Mouse (Mus musculus) right cerebral cortex, postnatal 4 days (tissue): ENCODE results near the gene Abcc9.
A peak's percentile ranks its signal among the peaks of the same experiment; 100 is the strongest.

Source experiments
- DNase-seq: peaks from one replicate; pipeline ENCODE4 v3.0.0-alpha.2; 2022

Abcc9 gene

GRCm38 (mm10) chr6:142701652-142702637 lies at the start of gene Abcc9:
TSS of gene Abcc9 (minus strand) at chr6:142702315.
- DNase-seq: peak; percentile 7

GRCm38 (mm10) chr6:142751365-142751764 lies 49.2 kb upstream of the Abcc9 start:
- DNase-seq: no peak

DNA sequence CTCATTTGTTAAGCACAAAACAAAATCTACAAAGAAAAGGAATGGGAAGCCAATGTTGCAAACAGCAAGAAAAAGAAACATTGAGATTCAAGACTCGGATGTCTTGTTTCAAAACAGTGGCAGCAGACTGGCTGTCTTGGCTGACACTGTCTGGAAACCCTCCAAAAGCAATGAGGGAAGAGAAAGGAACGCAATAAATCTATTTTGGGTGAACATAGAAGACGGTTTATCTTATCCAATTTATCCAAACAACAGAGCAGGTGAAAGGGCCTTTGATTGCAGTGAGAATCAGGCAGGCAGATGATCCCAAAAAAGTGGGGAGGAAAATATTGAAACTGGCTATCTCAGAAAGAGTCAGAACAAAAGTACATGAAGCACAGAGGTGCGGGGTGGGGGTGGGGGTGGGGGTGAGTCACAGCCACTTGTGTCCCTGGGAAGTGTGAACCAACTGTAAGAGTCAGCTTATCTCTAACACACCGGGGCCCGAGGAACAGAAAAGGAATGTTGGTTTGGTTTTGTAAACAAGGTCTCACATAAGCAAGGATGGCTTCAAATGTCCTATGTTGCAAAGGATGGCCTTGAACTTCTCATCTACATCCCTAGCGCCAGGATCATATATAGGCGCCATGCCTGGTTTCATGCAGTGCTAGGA lies 46.1 kb upstream of the Abcc9 start:
- no peak for DNase-seq

DNA sequence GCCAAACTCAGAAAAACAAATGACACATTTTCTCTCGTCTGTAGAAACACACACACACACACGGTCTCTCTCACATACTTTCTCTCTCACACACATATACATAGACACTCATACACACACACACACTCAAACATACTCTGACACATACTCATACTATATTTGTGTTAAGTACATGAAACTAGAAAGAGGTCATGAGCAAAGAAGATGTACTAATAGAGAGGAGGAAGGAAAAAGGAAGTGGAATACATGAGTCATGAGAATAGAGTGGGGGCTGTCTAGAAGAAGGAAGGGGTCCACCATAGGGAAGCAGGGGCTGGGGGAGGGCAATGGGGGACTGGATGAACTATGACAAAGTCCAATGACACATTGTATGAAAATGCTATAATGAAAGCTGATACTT lies 45.0 kb upstream of the Abcc9 start:
- DNase-seq: no peak

GRCm38 (mm10) chr6:142746765-142747164 lies 44.6 kb upstream of the Abcc9 start:
- DNase-seq: no peak

DNA sequence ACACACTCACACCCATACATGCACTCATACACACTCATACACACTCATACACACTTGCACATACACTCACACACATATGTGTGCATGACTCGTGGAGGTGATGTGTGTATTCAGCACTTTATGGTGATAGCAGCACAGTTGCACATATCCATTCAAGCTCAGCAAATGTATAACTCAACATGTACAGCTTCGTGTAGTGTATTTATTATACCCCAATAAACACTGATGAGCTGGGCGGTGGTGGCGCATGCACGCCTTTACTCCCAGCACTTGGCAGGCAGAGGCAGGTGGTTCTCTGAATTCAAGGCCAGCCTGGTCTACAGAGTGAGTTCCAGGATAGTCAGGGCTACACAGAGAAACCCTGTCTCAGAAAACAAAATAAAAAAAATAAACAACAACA lies 43.4 kb upstream of the Abcc9 start:
- DNase-seq: no peak

DNA sequence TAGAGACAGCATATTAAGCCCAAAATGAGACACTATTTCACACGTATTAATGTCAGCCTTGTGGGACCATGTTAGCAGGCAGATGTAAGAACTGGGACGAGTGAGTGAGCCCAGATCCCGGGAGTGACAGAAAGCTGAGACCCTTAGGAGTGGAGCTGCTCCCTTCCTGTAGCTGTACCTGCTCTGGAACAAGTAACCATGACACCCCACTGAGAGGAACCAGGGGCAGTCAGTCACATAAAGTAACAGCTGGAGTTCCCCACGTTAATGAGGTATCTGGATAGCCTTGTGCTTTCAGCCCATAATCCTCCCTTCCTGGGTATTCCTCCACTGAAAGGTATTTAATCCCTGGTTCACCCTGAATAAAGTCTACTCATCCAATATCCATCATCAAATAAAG lies 41.1 kb upstream of the Abcc9 start:
- no peak for DNase-seq

- DNase-seq: no peak
These were observed 39.6 kb upstream of the Abcc9 start for GRCm38 (mm10) chr6:142741763-142742162.

DNA sequence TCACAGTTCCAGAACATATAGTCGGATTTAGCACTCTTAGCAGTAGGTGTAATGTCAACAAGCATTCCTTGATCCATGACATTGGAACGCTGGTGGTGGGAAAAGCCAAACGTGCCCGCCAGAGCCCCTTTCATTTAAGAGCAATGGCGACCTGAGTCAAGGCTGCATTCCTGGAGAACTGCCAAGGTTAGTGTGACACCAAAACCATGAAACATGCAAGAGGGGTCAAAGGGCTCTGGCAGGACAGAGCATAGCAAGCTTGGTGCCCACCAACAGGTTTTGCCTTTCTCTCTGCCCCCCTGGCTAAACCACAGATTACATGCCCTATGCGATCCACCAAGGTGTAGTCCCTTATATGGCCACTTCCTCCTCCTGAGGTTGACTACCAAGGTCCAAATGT lies 36.5 kb upstream of the Abcc9 start:
- no peak for DNase-seq

DNA sequence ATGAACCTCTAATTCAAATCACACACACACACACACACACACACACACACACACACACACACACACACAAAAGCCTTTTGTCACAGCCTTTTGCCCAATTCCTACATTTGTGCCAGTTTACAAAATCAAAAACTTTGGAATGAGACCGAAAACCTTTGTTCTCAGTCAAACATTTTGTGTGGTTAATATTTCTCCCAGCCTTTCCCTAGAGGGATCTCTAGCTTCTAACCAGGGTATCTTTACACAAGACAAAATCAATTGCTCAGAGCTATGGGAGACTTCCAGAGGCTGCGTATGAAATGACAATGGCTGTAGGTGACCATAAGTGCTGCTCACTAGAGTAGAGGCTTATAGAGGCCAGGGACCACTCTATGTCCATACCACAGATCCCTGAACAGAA lies 36.1 kb upstream of the Abcc9 start:
- DNase-seq: no peak

GRCm38 (mm10) chr6:142735302-142736005 lies 33.3 kb upstream of the Abcc9 start:
- DNase-seq: no peak

DNA sequence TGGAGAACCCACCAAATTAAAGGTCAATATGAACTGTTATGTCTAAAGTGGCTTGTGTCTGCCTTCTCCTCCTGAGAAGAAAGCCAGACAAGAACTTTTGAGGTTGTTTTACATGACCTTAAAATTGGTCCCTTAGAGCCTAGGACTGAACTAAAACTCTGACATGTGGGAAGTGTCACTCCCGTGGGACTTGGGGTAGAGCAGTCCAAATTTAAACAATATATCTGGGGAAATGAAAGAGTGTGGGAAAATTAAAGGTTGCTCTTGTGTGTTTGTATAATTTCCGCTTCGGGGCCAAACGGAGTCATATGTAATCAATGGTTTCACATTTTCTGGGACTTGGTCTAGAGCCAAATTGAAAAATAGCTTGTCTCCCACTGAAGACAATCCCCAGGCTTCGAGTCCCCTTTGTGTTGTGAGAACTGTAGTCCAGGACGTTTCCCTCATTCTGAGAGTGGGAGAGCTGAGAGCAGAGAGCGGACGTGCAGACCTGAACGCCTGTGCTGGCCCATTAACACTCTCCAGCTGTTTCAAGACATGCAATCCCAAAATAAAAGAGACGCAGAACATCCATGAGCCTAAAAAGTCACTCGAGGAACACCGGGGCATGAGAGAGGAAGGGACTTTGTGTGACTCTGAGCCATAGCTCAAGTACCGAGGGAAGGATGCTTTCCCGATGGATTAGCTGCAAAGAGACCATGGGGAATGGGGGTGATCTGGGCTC lies 30.6 kb upstream of the Abcc9 start:
- no peak for DNase-seq

DNA sequence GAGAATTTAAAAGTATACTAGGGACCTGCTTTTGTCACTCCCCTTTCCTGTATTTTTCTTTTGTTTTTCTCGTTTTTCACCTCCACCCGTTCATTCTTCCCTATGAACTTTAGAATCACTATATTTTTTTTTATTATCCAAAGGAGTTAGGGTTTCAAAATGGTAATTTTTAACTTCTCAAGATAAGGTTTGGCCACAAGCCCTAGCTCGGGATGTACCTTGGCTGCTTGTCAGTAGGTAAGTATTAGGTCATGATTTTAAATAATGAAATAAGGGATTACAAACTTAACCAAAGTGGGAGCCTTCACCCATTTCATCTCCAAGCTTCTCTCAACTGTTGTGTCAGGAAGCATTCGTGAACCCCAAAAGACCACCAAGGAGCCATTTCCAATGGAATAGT lies 23.9 kb upstream of the Abcc9 start:
- no peak for DNase-seq

- DNase-seq: no peak
These were observed 19.6 kb upstream of the Abcc9 start for GRCm38 (mm10) chr6:142721731-142722130.

DNA sequence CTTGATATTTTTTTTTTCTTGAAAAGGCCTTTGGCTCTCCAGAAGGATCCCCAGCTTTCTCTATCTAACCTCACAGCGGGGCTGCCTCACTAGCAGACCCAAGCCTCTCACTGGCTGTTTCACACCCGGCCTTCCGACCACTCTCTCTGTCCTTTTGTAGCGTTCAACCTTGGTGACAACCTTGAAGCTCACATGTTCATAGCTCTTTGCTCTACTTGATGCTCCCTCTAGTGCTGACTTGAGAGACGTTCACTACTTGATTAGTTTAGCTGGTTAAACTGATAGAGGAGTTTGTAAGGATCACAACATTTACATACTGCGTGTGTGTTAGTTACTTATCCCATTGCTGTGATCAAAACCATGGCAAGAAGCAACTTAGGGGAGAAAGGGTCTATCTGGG lies 18.5 kb upstream of the Abcc9 start:
- DNase-seq: no peak

- no peak for DNase-seq
These were observed 16.1 kb upstream of the Abcc9 start for GRCm38 (mm10) chr6:142718167-142718566.

- no peak for DNase-seq
These were observed 15.1 kb upstream of the Abcc9 start for GRCm38 (mm10) chr6:142717186-142717585.

- no peak for DNase-seq
These were observed 12.9 kb upstream of the Abcc9 start for GRCm38 (mm10) chr6:142715026-142715425.

DNA sequence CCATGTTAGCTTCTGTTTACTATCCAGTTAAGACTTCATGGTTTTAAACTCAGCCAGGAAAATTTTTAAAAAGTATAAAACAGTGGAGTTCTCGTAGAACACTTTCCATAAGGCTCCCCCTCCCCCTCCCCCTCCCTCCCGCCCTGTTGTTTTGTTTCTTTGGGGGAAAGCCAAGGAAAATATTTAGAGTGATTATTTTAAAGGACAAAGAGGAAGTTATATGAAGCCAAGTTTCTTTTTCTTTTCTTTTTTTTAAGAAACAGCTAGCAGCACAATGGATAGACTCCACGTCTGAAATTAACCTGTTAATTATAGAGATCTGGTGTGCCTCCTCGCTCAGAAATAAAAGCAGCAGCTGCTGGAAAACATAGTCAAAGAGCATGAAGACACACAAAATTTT lies 9.0 kb upstream of the Abcc9 start:
- DNase-seq: no peak

DNA sequence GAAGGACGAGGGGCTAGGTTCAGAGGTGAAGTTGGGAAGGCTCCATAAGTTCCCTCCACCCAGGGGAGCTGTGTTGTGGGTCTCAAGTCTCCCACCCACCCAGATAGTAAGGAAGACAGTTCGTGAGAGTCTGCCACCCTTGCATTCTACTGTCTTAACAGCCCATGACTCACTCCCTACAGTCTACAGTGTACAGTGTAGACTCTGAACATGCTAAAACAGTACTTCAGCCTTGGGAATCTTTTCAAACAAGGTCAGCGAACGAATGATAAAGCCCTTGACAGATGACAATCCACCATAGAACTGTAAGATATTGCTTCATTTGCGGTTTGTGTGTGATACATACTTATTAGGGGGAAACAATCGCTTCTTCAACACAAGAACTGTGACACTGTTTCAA lies 8.6 kb upstream of the Abcc9 start:
- DNase-seq: no peak

DNA sequence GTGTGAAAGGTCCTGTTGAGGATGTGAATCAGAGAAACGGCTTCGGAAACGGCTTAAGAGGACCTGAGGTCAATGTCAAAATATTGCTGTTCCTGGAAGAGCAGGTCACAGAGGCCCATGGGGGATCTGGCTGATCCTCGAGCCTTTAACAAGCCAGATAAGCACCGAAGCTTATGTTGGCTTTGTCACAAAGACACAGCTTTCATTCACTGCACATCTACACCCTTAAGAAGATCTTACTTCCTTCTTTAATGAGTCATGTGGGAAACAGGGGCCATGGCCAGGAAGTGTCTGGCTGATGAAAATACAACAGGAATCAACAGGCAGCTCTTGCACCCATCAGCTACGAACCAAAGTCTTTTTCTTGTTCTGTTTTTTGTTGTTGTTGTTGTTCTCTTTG lies 6.3 kb upstream of the Abcc9 start:
- DNase-seq: no peak

DNA sequence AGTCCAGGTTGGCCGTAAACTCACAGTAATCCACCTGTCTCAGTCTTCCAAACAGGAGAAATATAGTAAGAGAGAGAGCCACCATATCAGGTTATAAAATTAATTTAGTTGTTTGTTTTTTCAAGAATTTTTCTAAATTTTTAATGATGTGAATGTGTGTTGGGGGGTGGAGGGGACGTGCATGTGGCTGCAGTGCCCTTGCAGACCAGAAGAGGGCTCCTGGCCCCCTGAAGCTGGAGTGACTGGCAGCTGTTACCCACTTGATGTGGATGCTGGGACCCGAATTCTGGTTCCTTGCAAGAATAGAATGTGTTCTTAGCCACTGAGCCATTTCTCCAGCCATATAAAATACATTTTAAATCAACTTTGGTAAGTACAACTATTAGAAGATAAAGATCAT lies 4.6 kb upstream of the Abcc9 start:
- no peak for DNase-seq

GRCm38 (mm10) chr6:142703441-142703930 lies 1.4 kb upstream of the Abcc9 start:
- DNase-seq: no peak
